Mouse (Mus musculus) heart, postnatal 0 days (tissue): ENCODE measurements around the gene Ccdc78. TPM values are rescaled to one million over a fixed set of nuclear protein-coding genes. Genes with fewer than 3 reads are reported as not detected.

Experiments
- ATAC-seq: fragments of 200-750 bp; cut with Nextera tagmentation; 2 replicates; pipeline ENCODE4 v1.8.0; 2017; ENCODE audit warnings: low read depth, moderate number of reproducible peaks, moderate library complexity; ENCODE audit not compliant: insufficient read depth
- DNase-seq: peaks from one replicate; pipeline ENCODE4 v3.0.0-alpha.2; 2016; ENCODE audit warnings: low spot score
- H3K27ac ChIP-seq: fragments of 300-500 bp; sonication (generic); 2 replicates; pipeline ENCODE4 v1.5.1; 2014; ENCODE audit warnings: low read depth, mild to moderate bottlenecking
- H3K27me3 ChIP-seq: fragments of 300-500 bp; sonication (generic); 2 replicates; pipeline ENCODE4 v1.6.1; 2014; ENCODE audit warnings: low read length, mixed read lengths; ENCODE audit not compliant: control insufficient read depth, insufficient read depth
- H3K36me3 ChIP-seq: fragments of 300-500 bp; sonication (generic); replicated peaks from 2 replicates; pipeline ENCODE4 v1.6.1; 2014; ENCODE audit warnings: low read length, mixed read lengths; ENCODE audit not compliant: control insufficient read depth, insufficient read depth
- H3K4me1 ChIP-seq: fragments of 300-500 bp; sonication (generic); 2 replicates; pipeline ENCODE4 v1.6.1; 2014; ENCODE audit warnings: antibody characterized with exemption; ENCODE audit not compliant: control insufficient read depth, insufficient read depth
- H3K4me2 ChIP-seq: fragments of 300-500 bp; sonication (generic); 2 replicates; pipeline ENCODE4 v1.6.1; 2014; ENCODE audit warnings: low read depth, mild to moderate bottlenecking, low read length, moderate library complexity
- H3K4me3 ChIP-seq: fragments of 300-500 bp; sonication (generic); 2 replicates; pipeline ENCODE4 v1.5.1; 2014; ENCODE audit warnings: low read depth, low read length
- H3K9ac ChIP-seq: fragments of 300-500 bp; sonication (generic); replicated peaks from 2 replicates; pipeline ENCODE4 v1.6.1; 2014; ENCODE audit warnings: low read depth, low read length, mixed read lengths
- H3K9me3 ChIP-seq: fragments of 300-500 bp; sonication (generic); replicated peaks from 2 replicates; pipeline ENCODE4 v1.6.1; 2016; ENCODE audit warnings: low read length; ENCODE audit not compliant: control insufficient read depth
- CTCF ChIP-seq: IDR thresholded peaks from 2 replicates; pipeline ENCODE4 v1.5.1; 2016; ENCODE audit warnings: antibody characterized with exemption, control low read depth, low read depth
- EP300 ChIP-seq: IDR thresholded peaks from 2 replicates; pipeline ENCODE4 v1.6.1; 2016; ENCODE audit warnings: antibody characterized with exemption, low read depth
- WGBS: fragments of 180-500 bp; shearing (Covaris S2); extraction: QIAGEN DNeasy Blood & Tissue Kit; methylation state at CpG from one replicate; pipeline ENCODE4 v1.1.7; 2014; 5-methylcytosine and 5-hydroxymethylcytosine counted together
- polyA plus RNA-seq: library from polyadenylated mRNA; unstranded; fragments of >200 nt; fragmentation: Nextera tagmentation; extraction: Ambion mirVana; gene quantifications from 2 replicates; pipeline ENCODE4 v1.2.1, GENCODE M21; 2015
- total RNA-seq: library from RNA; depleted of rRNA; stranded (reverse); fragments of >200 nt; gene quantifications from 2 replicates; pipeline ENCODE4 v1.2.3, GENCODE M21; 2014; ENCODE audit warnings: low replicate concordance

Ccdc78 gene
- total and polyA plus RNA-seq, 2 experiments from 2014 or later: 0.12 TPM; not detected in 1

DNA sequence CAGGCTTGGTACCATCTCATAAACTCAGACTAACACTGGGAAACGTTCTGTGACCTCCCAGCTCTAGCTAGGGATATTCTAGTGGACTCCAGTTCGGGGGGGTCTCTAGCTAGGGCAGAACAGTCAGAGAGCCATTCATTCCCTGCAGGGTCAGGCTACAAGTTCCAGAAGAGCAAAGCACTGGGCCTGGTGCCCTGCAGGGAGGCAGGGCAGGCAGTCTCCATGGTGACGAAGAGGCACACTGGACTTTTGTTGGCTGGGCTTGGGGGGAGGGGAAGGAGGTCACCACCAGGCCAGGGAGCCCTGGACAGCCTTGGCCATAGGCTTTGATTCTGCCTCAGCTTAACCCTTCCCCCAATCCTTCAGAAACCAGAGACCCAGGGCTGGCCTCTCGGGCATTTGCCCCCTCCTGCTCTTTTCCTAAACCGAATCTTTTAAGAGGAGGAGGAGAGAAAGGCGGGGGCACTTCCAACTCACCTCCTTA, 9.3 kb downstream of the Ccdc78 start, which contains the start of gene AC134908.4:
TSS of gene AC134908.4 (minus strand) at position 51 of the 484 bp plus-strand sequence.
- H3K36me3 ChIP-seq: no peaks in the 10 kb centered on the region
- H3K4me1 ChIP-seq: peaks cover 22% of the 10 kb centered on the region; the same call in 1 of the 2 replicates
- TF ChIP-seq CTCF: no peak
- TF ChIP-seq EP300: no peak
- DNase-seq (no peak), ATAC-seq (no peak)
- peak within 1 kb of the TSS; percentile 61 for H3K9ac ChIP-seq
- WGBS: 44% methylated on average over 6 of the region's 6 CpGs
- no peaks in the 10 kb centered on the region for H3K9me3 ChIP-seq
- peak within 1 kb of the TSS; percentile 94 for H3K4me3 ChIP-seq
- H3K4me2 ChIP-seq: peak within 1 kb of the TSS; percentile 91
- no peak within 1 kb of the TSS for H3K27ac ChIP-seq
- no peaks in the 10 kb centered on the region for H3K27me3 ChIP-seq

DNA sequence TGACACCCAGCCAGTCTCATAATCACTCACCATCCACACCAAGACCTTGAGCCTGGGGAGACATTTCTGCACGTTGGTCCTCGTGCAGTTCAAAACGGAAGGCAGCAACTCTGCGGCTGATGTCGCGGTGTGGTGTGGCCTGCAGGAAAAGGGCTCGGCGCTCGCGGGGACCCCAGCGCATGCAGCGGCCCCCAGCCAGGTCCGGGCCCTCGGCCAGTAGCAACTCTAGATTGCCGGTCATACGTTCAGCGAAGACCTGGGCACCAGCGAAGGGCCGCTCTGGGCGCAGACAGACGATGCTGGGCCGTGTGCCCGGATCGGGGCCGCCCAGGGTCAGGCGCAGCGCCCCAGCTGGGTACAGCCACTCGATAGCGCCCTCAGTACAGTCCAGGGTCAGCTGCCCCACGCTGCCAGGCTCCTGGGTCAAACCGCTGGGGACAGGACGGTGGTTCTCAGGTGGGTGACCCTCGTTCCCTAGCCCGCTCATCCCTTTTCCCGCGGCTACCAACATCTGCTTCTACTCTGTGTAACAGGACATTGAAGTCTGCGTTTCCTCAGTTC, 9.9 kb downstream of the Ccdc78 start:
- H3K27me3 ChIP-seq: no peaks in the 10 kb centered on the region
- TF ChIP-seq CTCF (no peak), EP300 (no peak)
- H3K9ac ChIP-seq: peak overlapping the region; percentile 61
- ATAC-seq (no peak), DNase-seq (no peak)
- peak overlapping the region; percentile 91 for H3K4me2 ChIP-seq
- peak overlapping the region; percentile 94 for H3K4me3 ChIP-seq
- no peaks in the 10 kb centered on the region for H3K9me3 ChIP-seq
- 4% methylated on average over 37 of the region's 37 CpGs for WGBS
- H3K27ac ChIP-seq: no peak overlapping the region
- no peaks in the 10 kb centered on the region for H3K36me3 ChIP-seq
- peaks cover 22% of the 10 kb centered on the region; the same call in 1 of the 2 replicates for H3K4me1 ChIP-seq

DNA sequence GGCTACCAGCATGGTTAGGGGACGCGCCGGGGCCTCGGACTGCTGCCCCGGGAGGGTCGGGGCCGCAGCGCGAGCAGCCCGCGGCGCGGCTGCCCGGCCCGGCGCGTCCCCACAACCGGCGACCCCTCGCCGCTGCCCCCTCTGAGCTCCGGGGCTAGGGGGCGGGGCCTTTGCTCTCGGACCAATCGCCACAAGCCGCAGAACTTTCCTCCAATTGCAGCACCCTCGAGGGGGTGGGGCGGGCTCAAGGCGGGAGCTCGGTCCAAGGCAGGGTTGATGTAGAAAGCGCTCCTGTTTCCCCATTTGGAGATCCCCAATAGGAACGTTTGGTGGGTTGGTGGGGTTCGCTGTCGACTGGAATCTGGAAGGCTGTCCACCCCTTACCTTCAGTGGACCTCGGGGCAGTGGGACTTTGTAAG, 10.6 kb downstream of the Ccdc78 start, which contains the start of gene Metrn:
TSS of gene Metrn (minus strand) at position 186 of the 419 bp plus-strand sequence.
- H3K27me3 ChIP-seq: no peaks in the 10 kb centered on the region
- peak within 1 kb of the TSS; percentile 94 for H3K4me3 ChIP-seq
- no peak within 1 kb of the TSS for H3K27ac ChIP-seq
- H3K9me3 ChIP-seq: no peaks in the 10 kb centered on the region
- no peak for TF ChIP-seq EP300
- no peak for TF ChIP-seq CTCF
- no peaks in the 10 kb centered on the region for H3K36me3 ChIP-seq
- WGBS: under 1% methylated on average over 35 of the region's 35 CpGs
- H3K9ac ChIP-seq: peak within 1 kb of the TSS; percentile 61
- ATAC-seq (peak; percentile 75), DNase-seq (peak; percentile 76)
- H3K4me1 ChIP-seq: peaks cover 22% of the 10 kb centered on the region; the same call in 1 of the 2 replicates
- peak within 1 kb of the TSS; percentile 91 for H3K4me2 ChIP-seq

DNA sequence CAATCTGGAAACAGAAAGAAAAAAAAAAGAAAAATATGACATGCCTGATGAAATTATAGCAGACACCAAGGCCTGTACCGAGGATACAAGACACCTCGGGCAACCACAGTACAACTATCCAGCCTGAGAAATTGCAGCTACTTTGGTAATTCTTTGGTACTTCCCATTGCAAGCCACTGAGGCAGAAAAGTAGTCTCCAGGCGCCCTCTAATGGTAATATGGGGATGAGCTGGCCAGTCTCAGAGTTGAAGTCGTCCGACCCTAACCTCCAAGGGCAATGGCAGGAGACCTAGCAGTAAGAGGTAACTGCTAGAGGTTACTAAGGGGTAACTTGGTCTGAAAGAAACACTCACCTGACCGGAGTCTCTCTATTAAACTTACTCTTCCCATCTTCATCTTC, 14.6 kb downstream of the Ccdc78 start:
- Histone ChIP-seq H3K36me3 (no peaks in the 10 kb centered on the region), H3K9ac (no peak overlapping the region), H3K27ac (no peak overlapping the region), H3K4me1 (0 out of 2 replicates have a peak, but pooled peaks cover 9% of the 10 kb centered on the region), H3K4me3 (no peak overlapping the region), H3K4me2 (no peak overlapping the region), H3K9me3 (no peaks in the 10 kb centered on the region), H3K27me3 (no peaks in the 10 kb centered on the region)
- ATAC-seq: peak; percentile 34
- TF ChIP-seq EP300 (no peak), CTCF (peak; percentile 81)
- DNase-seq: peak; percentile 79
- 4% methylated on average over 6 of the region's 6 CpGs for WGBS

DNA sequence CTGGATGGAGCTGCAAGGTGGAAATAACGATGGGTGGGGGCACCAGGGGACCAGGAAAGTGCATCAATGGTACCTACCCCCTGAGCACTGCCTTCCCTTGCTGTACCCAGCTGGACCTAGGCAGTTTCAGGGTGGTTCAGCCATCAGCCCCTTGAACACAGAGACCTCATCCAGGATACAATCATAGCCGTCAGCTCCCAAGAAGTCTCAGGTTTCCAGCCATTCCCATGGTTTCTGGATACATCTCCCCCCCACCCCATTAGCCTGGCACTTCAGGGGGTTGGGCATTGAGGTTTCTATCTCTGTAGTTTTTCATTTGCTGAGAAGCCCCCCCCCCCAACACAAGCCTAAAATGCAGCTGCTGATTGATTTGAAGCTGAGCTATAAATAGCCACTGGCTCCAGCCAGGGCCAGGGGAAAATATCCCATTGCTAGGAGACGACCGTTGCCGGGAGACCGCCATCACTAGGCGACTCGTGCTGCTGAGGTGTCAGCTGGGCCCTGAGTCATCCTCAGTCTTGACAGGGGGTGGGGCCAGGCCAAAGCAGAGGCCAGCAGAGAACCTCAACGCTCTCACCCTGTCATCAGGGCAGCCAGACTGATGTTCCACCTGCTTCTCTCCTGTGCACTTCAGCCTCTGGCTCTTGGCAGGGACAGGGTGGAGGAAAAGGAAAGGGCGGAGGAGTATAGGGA, 16.6 kb downstream of the Ccdc78 start:
- no peak for TF ChIP-seq CTCF
- Histone ChIP-seq H3K4me3 (no peak overlapping the region), H3K36me3 (no peaks in the 10 kb centered on the region), H3K4me1 (no peaks in the 10 kb centered on the region), H3K9ac (no peak overlapping the region), H3K27ac (no peak overlapping the region), H3K4me2 (no peak overlapping the region), H3K9me3 (no peaks in the 10 kb centered on the region), H3K27me3 (peaks cover 7% of the 10 kb centered on the region)
- ATAC-seq (peak; percentile 89), DNase-seq (peak; percentile 63)
- 8% methylated on average over 10 of the region's 10 CpGs for WGBS
